Mouse (Mus musculus) frontal cortex, postnatal 14 days (tissue): ENCODE results near the gene Cdh22.

Source experiments
- DNase-seq, 2 experiments: peaks; one replicate each; pipeline ENCODE4 v3.0.0; 2022; ENCODE audit warnings: low spot score in 2 of 2

Gene Cdh22

DNA sequence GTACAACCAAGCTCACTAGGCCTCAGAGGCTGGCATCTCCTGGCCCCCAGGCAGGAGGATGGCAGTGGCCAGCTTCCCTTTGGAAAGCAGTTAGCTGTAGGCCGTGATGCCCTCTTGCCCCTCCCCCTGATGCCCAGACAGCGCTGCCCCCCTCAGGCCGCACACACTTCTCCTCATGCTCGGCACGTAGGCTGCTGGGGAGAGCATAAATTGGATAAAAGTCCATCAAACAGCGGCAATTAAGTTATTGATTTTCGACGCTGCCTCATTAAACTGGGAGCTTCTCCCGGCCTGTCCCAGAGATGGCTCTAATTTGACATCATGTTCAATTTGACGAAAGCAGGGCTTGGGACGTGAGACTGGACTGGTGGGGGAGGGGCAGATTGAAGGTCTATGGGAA is 76.8 kb downstream of the Cdh22 start:
- DNase-seq: no peak

DNA sequence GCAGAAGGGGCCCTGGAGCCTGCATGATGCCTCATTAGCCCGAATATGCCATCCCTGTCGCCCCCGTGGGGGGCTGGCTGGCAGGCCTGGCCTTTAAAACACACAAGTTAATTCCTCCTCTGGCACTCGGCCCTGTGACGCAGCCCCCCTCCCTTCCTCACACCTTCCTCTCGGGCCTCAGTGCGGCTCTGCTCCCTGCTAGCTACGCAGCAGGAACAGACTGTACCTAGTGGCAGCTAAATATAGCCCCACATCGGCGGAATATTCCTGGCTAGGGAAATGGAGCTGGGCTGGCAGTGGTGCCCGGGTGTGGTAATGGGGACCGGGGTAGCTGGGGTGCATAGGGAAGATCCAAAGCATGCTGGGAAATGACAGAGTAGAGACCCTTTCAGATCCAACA is 81.6 kb downstream of the Cdh22 start:
- DNase-seq: peak; percentile 33 to 46

DNA sequence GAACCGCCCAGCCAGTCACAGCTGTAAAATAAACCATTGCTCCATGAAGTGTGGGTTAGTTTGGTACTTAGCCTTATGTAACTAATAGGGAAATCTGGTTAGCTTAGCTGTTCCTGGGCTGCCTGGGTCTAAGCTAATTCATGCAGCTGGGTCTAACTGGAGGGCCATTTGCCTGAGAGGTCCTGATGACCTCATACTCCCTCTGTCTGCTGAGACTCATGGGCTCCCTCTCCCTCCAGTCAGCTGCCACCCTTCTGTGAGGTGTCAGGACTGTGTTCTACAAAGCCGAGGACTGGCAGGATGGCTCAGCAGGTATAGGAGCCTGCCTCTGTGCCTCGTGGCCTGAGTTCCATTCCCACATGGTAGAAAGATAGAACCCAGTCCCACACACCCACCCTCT is 84.9 kb downstream of the Cdh22 start:
- no peak for DNase-seq

DNA sequence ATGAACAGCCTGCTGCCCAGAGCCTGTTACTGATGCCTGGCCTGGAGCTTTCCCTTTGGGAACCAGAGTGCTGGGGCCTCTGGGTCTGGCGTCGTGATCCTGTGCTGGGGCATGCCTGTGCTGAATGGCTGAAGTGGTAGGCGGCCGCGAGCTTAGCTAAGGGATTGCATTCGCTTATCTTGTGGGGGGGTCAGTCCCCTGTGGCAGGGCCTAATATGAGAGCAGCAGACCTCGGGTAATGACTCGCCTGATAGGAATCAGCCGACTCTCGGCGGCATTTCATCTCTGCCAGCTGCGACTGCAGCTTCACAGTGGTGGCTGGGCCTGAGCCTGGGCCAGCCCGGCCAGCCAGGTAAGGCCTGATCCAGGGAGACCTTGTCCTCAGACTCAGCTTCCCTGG is 88.8 kb downstream of the Cdh22 start:
- no peak for DNase-seq

DNA sequence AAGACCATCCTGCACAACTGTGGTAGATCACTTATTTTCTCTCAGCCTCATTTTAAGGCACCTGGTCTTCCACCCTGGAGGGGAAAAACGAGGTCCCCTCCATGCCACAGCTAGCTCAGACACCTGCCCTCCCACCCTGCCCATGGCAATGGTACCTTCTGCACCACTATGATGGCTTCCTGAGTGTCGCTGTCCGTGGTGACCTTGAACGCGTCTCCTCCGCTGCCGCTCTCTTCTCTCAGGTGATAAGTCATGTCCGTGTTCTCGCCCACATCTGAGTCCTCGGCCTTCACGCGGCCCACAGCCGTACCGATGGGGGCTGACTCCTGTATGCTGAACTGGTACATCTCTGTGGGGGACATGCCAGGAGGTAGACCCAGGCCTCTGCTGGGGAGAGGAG is 91.2 kb downstream of the Cdh22 start:
- no peak for DNase-seq

DNA sequence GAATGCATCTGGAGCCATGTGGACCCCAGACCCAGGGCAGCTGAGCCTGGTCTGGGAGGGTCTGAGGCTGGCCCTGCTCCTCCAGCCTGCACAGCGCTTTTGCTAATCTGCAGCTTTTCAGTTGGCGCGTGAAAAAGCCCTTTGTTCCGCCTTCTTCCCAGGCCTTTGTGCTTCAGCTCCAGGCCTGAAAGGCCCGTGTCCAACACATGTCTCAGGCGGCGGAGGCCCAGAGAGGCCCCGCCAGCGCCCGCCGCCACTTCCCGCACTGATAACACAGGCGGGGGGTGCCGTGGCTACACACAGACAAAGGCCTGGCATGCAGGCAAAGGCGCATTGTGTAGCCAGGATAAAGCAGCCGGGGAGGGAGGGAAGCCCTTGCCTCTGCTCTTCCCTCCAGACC is 98.6 kb downstream of the Cdh22 start:
- DNase-seq: no peak

DNA sequence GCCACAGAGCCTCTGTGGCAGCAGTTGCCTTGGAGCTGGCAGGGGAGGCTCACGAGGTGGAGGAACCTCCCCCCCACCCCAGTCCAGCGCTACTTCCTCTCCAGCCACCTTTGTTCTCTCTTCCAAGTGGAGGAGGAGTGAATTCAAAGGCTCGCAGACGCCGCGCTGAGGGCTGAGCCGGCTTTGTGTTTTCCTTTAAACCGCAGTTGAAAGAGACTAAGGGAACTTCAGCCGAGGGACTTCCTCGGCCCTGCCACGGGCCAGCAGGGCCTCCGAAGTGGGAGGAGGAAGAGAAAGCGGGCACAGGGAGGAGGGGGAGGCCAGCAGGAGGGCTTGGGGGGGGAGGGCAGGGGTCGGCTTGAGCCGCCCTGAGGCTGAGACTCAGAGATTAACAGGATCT is 101.1 kb downstream of the Cdh22 start:
- no peak for DNase-seq

DNA sequence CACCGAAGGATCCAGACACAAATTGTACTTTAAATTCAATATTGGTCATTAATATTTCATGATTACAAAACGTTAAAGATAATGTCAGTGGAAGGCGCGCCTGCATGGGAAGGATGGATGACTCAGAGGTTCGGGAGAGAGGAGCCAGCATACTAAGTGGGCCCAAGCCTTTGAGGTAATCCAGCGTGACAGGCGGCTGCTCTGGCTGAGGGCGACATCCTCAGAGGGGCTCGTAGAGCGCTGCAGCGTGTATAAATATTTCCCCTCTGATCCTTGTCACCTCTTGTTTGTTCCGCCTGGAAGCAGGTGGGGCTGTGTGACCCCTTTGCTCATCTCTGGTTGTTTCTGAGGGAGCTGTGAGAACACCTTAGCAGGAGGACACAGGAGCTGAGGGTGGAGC is 103.2 kb downstream of the Cdh22 start:
- DNase-seq: no peak

DNA sequence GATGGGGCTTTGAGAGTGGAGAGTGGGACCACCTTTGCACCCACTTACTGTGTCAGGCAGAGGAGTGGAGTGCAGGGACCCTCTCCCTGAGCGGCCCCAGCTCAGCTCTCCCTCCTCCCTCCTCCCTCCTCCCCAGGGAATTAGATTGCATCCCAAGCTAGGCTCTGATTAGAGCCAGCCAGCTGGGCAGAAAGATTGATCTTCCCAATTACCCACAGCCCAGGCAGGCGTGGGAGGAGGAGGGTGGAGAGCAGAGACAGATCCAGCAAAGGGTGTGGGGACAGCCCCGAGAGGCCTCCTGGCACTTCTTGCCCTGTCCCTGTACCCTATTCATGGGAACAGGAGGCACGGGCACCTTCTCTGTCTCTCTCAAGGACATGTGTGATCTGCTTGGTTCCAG is 105.5 kb downstream of the Cdh22 start:
- no peak for DNase-seq

DNA sequence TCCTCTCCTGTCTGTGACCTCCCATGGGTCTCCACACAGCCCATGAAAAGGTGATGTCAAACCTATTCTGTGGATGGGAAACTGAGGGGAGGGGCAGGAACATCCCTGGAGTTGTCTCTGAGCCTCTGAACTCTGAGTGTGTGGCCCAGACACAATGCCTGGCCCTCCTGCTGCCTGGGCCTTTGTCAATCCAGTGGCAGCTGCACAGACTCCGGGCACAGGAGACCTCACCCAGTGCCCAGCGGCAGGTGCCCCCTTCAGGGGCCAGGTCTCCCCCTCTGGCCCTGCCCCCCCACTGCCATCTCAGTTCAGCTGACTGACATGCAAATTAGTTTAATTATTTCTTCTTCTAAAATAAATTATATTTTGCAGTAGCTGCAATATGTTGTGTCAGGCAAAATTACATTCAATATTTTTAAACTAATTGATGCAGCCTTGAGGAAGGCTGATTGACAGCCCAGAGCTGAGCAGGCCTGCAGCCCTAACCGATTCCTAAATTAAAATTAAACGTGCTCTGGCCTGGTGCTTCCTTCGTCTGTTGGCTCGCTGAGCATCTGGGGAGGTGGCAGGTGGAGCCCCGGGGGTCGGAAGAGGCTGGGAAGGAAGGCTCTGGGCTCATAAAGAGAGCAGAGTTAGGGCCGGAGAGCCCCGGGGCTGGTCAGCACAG is 107.6 kb downstream of the Cdh22 start:
- DNase-seq: no peak

DNA sequence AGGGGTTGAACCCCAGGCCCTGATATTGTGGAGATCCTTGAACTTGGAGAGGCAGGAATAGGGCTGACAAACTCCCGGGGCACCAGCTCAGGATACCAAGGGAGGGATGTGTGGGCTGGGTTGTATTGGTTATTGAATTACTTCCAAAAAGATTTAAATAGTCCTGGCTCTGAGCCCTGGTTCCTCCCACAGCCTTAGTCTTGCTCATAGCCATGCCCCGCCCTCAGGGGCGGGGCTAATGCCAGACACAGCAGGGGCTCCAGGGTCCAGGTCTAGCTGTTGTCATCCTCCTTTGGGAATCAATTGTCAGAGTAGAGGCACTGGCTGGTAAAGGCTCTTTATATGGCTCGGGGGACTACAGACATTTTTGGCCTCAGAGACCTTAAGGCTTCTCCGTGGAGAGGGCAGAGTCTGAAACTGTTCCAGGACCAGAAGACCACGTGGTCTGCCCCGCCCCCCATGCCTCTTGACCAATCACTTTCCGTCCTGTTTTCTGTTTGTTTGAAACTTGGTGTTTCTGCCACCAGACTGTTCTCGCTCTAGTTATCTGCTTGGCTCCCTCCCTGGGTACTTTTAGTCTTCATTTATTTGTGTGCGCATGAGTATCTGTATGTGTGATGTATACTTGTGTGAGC is 113.3 kb downstream of the Cdh22 start:
- no peak for DNase-seq

DNA sequence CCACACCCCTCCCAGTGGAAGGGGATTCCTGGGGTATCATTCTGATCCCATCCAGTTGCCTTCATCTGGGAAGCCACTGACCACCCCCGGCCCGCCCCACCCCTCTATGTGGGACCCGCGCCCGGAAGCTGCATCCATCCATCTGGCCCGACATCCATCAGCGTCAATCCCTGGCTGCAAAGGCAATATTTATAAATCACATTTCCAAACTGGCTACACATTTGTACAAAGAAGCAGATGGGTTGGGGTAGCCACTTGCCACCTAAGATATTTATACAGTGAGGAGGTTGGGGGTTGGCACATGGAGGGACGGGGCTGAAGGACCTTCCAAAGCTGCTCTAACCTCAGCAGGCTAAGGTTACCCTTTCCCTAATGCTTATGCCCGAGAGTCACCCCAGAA is 113.9 kb downstream of the Cdh22 start:
- DNase-seq: no peak

DNA sequence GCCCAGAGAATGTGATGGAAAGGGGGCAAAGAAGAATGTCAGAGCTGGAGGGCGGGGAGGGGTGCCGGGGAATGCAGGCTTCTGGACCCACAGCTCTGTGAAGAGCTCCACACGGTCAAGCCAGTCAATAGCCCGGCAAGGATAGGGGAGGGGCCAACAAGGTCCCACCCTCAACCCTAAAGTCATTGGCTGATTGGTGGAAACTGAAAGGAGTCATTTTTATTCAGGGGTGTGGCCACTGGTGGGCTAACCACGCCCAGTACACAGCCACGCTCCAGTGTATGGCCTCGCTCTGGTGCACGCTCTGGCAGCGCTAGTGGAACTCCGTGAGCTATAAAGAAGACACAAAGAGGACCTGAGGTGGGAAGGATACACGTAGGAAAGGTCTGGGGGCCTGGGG is 120.9 kb downstream of the Cdh22 start:
- DNase-seq: no peak

DNA sequence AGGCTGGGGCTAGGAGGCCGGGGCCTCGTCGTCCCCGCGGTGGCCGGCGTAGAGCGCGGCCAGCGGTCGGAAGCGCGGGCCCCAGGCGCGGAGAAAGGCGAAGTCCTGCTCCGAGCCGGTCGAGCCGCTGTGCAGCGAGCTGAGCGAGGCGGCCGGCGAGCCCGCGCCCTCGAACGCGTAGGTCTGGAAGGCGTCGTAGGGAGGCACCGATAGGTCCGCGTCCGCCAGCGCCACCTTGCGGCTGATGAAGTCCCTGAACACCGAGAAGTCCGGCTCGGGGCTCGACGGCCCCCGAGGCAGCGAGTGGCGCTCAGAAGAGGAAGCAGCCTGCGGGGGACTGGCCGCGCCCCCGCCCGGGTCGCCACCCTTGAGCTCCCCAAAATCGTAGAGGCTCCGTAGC is 122.5 kb downstream of the Cdh22 start:
- DNase-seq: peak in 1 of 2 experiments; percentile 46

DNA sequence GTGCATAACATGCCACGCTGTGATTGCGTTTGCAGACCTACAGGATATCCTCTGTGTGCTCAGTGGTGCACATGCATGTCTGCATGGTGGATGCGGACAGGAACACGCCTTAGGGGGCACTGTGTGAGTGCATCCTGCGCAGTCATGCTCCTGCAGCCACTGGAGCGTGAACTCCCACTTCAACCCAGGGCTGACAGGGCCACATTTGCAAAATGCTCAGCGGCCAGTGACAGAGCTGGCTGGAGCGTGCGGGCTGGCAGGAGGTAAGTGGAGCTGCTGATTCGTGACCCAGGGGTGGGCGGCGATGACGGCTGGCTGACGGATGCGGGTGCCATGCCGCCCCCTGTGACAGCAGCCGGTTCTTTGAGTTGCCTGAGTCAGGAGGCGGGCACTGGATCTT is 128.1 kb downstream of the Cdh22 start:
- DNase-seq: no peak

DNA sequence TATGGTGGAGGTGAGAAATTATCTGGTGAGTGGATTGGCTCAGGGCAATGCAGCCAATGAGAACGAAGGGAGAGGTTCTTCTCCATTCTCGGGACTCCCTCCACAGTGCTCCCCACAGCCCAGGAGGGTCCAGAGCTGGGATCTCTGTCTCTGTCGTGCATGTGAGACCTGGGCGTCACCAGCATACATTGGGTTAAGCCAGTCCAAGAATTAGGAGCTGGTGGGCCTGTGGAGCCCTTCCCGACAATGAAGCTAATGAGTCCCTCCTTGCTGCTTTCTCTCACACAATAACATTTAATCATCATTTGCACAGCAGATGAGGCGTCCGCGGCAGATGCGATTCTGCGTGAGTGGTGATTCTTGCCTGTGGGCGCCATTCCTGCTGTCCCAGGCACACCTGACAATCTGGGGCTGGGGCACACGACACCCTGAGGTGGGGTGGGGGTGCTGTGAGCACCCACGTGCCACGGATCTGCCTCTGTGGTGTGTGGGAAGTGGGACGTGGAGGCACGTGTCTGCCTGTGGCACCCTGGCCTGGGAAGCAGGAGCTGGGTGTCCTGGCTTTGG is 129.1 kb downstream of the Cdh22 start:
- DNase-seq: no peak

DNA sequence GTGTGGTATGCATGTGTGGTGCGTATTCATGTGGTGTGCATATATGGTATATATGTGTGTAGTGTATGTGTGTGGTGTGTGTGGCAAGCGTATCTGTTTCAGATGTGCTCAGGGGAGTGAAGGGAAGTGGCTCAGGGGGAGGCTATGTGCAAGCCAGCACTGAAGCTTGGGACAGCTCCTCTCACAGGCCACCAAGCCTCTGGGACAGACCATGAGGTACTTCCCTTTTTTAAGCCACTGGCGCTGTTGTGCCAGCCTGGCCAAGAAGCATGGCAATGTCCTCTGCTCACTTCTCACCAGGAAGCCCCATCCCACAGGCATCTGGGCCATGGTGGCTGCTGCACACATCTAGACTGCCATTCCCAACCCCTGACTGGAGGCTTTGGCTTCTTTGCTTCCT is 131.7 kb downstream of the Cdh22 start:
- DNase-seq: no peak

DNA sequence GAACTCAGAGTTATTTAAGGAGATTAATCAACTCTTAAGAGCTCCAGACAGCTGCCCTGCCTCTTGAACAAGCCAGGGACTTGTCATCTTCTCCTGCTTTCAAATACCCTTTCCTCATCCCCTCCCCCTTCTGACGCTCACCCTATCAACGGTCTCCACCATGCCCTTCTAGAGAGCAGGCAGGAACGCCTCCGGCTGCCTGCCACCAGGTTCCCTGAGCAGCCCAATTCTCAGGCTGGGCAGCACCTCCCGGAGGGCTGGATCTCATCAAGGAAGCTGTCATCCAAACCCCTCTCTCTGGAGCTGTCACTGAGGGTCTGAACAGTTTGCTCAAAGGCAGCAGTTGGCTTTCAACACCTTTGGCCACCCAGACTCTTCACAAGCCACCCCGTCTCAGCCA is 133.9 kb downstream of the Cdh22 start:
- no peak for DNase-seq

DNA sequence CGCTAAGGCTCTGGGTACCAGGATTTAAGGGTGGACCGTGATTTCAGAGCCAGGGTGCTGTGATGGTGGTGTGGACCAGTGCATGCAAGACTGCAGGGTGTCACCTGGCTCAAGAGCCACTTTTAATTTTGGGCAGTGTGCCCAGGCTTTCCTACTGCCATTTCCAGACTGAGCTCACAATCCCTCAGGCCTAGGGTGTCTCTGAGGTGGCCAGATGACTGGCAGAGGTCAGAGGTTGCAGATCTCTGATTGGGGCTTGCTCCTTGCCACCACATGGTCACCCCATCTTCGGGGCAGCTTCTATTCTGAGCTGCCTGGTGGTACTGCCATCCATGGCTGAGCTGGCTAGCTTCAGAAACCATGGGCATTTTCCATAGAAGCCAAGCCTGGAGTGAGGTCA is 135.8 kb downstream of the Cdh22 start:
- DNase-seq: no peak

DNA sequence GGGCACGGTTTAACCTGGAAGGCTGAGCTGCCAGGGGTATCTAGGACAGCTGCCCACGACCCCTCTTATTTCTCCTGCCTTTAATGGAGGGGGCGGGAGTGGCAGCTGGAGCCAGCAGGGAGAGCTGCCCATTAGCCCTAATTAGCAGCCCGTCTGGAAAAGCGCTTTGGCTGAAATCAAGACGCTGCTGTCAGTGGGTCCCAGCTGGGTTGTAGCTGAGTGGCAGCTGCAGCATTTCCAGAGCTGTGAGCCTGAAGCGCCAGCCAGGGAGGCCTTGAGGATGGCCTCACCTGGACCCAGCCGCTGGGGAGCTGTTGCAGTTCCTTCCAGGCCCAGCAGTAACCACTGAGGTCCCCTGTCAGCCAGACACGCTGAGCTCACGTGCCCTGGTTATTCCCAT is 138.3 kb downstream of the Cdh22 start:
- no peak for DNase-seq

DNA sequence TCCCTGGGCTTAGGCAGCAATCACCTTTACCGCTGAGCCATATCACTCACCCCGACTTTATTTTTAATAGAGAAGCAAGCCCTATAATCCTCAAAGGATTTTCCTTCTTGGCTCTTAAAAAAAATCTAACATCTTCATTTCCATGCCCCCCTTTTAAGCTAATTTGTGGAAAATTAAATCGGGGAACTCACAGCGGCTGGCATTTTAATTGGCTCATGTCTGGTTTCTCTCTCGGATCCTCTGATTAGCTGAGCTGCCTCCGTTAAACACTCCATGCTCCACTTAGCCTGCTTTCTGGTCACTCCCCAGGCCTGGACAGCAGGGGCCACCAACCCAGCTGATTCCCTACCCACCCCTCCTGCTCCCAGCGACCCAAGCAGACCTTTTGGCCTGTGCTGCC is 142.3 kb downstream of the Cdh22 start:
- no peak for DNase-seq

DNA sequence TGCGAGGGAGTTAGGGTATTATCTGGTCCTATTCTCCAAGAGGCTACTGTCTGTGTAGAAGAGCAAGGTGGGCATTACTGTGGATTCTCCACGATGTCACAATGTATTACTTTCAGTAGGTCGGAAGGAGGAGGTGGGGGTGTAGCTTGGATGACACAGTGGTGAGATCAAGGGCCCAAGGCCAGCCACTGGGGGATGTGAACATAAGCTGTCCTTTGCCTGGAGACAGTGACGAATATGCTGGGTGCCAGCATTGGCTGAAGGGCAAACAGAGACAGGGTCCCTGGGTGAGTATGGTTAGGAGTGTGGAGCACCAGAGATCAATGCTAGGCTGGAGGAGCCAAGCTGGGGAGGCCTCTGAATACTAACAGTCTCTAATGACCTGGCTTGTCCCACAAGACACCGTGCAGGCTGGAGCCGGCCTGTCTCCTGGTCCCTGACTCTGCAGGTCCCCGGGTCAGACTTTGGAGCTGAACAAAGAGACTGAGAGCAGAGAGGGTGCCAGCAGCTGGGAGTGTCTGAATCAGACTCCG is 143.2 kb downstream of the Cdh22 start:
- no peak for DNase-seq

DNA sequence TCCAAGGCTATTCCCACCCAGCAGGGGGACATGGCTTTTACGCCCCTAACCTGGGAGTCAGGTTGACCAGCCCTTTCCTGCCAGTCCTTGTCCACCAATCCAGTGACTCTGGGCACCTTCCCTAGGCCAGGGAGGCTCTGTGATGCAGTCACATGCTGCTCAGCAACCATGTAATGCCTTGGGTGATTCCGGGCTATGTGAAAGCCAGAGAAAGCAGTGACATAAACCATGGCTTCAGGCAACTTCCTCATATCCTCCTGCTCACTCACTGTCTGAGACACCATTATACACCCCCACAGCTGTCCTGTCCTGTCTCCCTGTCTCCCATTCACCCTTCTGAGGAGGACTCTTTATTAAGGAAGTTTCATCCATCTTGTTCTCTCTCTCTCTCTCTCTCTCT is 144.0 kb downstream of the Cdh22 start, which contains the start of gene 1700025C18Rik:
Gene 1700025C18Rik (minus strand): TSS at position 101 of the 400 bp plus-strand sequence.
- DNase-seq: no peak
